Mouse (Mus musculus) lung, postnatal 25 days (tissue): ENCODE measurements around the gene Ms4a3.
A peak's percentile ranks its signal among the peaks of the same experiment; 100 is the strongest.

Experiments
- DNase-seq: peaks from one replicate; pipeline ENCODE4 v3.0.0; 2022; ENCODE audit warnings: low spot score

Ms4a3 gene

DNA sequence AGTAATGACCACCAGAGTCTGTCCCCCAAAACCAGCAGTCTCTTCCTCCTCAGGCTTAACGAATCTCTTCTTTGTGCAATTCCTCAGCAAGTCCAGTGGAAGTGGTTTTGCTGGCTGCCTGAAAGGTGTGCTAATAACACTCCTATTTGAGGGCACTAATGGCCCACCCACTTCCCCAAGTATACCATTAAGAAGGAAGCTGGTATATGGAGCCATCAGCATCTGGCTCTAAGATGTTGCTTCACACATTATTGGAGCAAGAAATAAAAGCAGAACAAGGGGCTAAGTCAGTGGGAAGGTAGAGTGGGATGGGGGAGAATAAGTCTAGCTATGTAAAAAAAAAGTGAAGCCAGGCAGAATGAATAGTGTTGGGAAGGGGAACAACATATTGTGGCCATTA lies at the start of gene Ms4a3:
Gene Ms4a3, minus strand, starts transcription at position 120 of the 400 bp plus-strand sequence.
- DNase-seq: peak; percentile 2

GRCm38 (mm10) chr19:11661562-11661961 lies 20.9 kb upstream of the Ms4a3 start:
- DNase-seq: no peak

DNA sequence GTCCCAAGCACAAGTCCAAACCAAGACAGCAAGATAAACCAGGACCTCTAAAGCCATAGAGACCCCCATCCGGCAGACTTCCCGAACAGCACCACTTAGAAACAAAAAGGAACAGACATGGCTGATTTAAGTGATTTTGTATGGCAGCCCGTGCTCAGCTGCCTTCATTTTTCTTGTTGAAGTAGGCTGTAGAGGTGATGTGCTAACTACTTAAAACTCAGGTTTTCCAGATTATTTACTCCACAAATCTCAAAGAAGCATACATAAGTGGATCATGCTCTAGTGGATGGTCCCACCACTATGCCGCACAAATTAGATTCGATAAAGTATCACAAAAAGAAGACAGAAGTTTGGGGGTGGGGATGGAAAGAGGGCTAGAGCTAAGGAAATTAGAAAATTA lies 19.8 kb upstream of the Ms4a3 start, which contains the start of gene Oosp2:
Gene Oosp2, minus strand, starts transcription at position 101 of the 400 bp plus-strand sequence.
- no peak for DNase-seq

DNA sequence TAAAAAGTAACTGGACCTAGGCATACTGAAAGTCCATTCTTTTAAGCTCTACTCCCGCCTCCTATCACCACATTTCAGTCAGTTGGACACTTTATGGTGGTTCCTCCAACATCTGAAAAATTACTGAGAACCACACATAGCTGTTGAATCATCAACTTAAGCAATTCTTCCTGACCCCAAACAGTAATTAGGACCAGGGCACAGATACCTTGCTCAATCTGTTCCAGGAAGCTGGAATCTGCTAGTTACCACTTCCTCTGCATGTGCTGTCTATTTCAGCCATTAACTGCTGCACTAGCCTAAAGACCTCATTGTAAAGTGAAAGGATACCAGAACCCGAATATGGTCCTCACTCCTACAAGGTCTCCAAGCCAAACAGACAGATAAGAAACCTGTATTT lies 18.5 kb upstream of the Ms4a3 start:
- DNase-seq: peak; percentile 1

GRCm38 (mm10) chr19:11649564-11649963 lies 8.9 kb upstream of the Ms4a3 start:
- no peak for DNase-seq

GRCm38 (mm10) chr19:11646166-11646565 lies 5.5 kb upstream of the Ms4a3 start:
- DNase-seq: no peak

DNA sequence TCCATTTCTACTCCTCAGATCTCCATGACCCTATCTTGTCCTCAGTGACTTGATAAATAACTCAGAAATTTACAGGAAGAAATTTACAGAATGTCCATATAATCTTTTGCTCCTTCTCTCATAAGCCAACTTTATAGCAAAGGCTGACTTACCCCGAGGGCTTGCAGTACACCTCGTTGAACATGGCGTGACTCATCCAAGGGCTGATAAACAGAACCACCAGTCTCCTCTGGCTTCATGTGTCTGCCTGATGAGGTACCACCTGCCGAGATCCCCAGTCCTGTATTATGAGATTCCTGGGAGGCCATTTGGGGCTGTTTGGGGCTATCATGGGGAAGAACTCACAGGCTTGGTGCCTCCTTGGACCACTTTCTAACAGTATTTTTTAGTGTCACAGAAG lies 1.6 kb downstream of the Ms4a3 start:
- DNase-seq: no peak

- DNase-seq: no peak
These were observed 5.1 kb downstream of the Ms4a3 start for GRCm38 (mm10) chr19:11635572-11635971.

DNA sequence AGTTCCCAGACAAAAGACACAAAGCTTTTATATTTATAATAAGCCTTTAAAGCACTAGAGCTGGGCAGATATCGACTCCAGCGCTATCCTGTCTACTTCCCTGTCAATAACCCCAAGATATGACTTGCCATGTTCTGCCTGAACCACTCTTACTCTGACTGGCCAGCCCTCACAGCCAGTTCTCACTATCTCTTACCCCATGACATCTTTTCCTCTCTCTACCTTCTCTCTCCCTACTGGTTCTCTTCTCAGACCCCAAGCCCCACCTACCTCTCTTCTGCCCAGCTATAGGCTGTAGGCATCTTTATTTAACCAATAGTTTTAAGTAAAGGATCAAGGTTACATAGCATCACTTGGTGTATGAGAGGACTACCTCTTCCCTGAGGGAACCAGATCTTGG lies 6.3 kb downstream of the Ms4a3 start:
- DNase-seq: no peak

DNA sequence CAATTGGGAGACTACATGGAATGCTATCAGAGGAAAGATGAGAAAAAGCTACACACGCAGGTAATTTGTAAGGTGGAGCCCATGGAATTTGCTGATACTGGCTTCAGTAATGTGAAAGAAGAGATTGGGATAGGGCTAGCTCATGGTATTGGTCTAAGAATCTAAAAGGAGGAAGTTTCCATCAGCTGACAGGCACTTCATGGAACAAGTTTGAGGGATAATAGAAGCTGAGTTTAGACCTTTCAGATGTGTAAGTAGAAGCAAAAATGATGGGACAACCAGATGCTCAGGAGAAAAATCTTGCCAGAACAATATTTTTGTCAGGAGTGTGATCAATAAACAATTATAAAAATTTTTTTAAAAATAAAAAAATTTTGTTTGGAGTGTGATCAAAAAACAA lies 6.9 kb downstream of the Ms4a3 start:
- DNase-seq: no peak

DNA sequence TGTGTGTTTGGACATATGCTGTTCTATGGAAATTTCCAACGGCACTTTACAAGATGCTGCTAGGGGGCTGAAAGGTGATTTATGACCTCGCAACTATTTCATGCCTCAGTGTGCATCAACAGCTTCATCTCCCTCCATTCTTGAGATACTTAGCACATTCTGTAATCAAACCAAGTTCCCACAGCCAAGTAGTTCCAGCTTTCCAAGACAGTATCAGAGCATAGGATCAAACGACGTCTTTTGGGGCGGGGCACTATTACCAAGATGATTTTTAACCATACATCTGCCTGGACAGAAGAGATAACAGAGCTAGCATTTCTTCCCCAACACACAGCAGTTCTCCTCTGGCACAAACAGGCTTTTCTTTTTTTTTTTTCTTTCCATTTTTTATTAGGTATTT lies 15.4 kb downstream of the Ms4a3 start:
- no peak for DNase-seq

GRCm38 (mm10) chr19:11624800-11625199 lies 15.9 kb downstream of the Ms4a3 start:
- no peak for DNase-seq

DNA sequence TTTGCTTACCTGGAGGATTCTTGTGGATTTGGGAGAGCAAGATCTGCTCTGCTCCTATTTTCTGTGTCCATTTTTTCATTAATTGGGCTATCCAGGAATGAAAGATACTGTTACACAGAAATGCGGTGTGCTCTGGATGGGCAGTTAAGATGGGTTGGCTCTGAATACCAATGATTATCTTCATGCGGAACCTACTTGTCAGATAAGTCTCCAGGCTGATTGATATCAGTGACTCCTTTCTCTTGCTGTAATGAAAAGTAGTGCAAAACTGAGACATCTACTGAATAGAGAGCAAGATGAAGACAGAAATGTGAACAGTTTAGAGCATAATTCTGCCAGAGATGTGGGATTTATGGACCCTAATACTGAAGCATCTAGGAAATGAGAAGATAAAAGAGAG lies 17.1 kb downstream of the Ms4a3 start, which contains the start of gene Ms4a2:
Gene Ms4a2, minus strand, starts transcription at position 169 of the 400 bp plus-strand sequence.
- no peak for DNase-seq

DNA sequence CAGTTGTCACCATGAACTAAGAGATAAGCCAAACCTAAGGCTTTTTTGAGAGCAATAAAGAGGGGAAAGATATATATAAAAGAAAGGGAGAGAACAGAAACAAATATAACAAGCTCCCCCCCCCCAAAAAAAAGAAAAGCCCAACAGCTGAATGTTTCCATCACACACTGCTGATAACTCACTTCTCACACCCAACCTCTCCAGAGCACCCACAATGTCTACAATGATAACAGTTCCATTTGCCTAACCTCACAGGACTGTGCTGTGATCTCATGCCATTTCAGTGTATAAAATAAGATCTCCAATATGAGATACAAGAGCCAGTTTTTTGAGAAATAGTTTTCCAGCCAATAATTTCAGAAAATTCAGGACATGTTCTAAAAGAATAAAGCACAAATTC lies 22.7 kb downstream of the Ms4a3 start:
- DNase-seq: no peak

DNA sequence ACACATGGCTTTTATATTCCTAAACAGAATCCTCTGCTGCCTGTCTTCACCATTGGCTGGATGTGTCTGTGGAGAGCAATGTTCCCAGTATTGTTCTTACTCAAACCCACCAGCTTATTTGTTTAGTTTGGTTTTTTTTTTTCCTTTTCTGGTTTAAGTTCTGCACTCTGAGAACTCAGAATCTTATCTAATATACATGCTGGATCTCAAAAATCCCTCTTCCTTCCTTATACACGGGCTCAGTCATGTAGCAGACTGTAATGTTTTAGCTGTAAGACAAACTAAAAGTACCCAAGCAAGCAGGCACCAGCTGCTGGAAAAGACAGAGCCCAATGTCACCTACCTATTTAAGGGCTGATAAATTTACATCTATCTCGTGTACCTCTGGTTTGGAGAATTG lies 25.8 kb downstream of the Ms4a3 start:
- no peak for DNase-seq

DNA sequence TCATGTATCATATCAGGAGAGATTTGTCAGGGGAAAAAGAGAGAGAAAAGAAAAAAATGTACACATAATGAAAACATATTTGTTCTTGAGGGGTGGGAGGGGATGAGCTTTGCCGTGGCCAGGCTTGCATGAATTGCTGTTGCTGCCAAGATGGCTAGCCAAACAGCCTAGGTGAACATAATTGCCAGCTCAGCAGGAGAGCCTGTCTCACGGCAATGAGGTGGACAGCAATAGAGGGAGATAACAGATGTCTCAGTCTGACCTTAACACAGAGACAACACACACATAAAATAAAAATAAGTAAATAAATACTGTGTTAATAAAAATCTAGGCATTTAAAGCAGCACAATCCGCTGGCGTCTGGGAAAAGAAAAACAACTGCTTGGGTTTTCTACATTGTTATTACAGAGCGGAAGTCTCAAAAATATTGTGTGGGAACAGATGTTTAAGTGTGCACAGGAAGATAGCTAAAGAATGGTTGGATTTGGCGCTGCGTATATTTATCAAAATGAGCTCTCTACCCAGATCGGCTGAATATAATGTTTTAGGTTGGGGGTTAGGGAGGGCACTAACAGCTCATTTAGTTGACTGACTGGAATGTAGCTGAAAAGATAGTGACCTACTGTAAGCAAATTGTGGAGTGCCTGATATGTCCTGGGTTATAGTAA lies 26.7 kb downstream of the Ms4a3 start:
- no peak for DNase-seq

DNA sequence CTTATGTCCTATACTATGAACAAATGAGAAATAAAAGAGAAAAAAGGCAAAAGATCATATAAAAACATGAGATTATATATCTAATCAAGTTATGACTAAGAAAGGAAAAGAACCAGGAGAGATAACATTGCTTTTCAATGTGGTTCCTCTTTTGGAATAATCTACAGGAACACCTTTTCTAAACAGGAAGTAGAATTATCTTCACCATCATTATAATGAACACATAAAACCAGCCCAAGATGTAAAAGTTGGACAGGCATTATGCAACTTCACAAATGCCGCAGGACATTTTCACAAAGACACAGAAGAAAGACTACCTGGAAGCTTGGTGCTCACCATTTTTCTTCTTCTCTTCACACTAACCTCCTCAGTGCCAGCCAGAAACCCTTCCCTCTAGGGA lies 27.6 kb downstream of the Ms4a3 start:
- no peak for DNase-seq

GRCm38 (mm10) chr19:11612293-11612692 lies 28.4 kb downstream of the Ms4a3 start:
- DNase-seq: no peak

DNA sequence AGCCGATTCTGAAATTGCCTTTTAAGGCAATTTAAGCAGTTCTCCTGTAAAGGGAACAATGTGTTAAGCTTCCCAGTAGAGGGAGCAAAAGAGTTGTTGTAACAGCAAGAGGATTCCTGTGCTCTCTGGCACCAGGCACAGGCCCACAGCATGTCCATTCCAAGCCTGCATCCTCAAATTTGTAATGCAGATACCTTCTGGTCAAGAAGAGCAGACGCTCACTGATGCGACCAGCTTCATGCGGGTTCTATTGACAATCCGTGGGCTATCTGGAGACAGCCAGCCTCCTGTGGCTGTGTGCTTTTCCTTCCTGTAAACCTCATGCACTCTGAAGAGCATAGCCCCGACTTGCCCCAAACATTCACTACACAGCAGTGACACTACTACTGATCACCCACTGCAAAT lies 29.1 kb downstream of the Ms4a3 start:
- peak; percentile 62 for DNase-seq

- peak; percentile 15 for DNase-seq
These were observed 32.5 kb downstream of the Ms4a3 start for GRCm38 (mm10) chr19:11608172-11608571.

DNA sequence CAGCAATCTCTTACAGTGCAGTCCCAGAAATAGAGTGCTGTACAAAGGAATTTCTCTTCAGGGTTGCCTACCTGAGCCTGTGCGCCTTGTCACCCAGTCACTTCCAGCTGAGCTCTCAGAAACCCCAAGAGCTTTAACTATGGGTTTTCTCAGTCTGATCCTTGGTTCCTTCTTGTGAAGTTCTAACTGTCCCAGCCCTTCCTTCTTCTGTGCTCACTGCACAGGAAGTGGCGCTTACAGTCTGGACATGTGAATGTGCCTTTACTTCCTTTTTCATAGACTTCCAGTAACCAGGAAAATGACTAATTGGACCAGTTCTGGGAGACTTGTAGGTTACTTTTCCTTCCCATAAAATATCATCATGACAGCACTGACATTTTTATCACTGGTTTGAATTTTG lies 36.0 kb downstream of the Ms4a3 start, which contains the start of gene Ms4a6d:
Gene Ms4a6d, minus strand, starts transcription at position 247 of the 400 bp plus-strand sequence.
- no peak for DNase-seq

DNA sequence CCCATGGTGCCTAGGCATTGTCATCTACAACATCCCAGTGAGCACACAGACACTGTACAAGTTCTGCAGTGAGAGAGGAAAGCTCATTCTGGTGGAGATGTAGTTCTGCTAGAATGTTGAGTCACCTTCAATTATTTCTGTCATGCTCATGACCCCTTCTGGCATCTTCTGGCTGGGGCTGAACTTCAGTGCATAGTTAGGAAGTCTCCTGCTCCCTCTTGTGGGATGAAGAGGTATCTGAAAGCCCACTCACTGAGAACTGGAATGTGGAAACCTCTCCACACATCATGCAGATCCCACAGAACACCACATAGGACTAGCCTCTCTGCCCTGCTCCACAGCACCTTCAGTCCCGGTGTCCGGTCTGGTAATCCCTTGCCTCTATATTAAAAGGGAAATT lies 38.6 kb downstream of the Ms4a3 start:
- DNase-seq: peak; percentile 46

DNA sequence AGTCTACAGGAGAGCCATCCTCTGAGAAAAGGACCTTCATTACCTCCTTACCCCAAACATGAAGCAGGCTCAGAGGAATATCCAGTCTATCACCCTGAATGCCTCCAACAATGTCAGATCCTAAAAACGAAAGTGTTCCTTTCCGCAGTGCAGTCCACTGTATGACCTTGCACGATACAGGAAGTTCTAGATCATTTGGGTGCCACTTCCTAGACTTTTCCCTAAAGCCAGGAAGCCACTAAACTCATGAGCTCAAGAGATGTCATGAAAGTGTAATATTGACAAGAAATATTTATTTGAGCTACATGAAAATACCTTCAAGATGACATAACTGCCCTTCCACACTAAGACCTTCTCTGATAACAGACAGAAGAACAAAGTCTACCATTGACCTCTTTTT lies 39.3 kb downstream of the Ms4a3 start:
- DNase-seq: no peak

DNA sequence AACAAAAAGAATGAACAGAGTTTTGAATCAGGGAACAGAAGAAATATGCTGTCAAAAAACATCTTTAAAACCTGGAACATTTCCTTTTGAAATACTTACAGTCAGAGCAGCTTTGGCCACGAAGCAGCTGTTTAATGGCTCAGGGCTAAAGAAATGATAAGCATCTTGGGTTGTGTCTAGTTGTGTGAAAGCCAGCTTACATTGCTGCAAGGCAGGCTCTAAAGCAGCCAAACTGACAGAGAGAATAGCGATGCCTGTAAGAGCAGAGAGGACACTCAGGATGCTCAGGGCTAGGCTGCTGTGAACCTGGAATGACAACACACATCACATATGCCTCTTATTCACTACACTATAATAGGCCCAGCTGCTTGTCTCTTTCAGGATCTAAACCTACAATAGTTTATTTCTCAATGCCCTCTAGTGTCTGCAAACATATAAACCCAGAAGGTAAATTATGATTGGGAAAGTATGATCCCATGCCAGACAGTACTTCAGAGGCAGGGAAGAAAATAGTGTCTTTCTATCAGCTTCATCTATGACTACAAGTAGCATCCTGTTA lies 50.7 kb downstream of the Ms4a3 start:
- DNase-seq: no peak
